Comparison of ENCODE assay signal across 15 mouse cellular contexts in genomic region chr16:91859203-91859602, GRCm38 (mm10).
"Had no signal": no experiment of that assay in that cellular context is flagged by ENCODE, and none has a peak within 500 bp of the region (broad histone marks: within the 10 kb centered on the region; RNA-seq: fewer than 3 reads in every experiment).

No protein-coding gene starts in this region.

- ATAC-seq: lung, postnatal 0 days had no signal

- H3K27ac ChIP-seq: left cerebral cortex, adult 2 months; limb, embryonic 10.5 days; liver, embryonic 15.5 days; neural tube, embryonic 12.5 days; stomach, embryonic 15.5 days had no signal

- H3K4me3 ChIP-seq: left cerebral cortex, adult 2 months; limb, embryonic 10.5 days; liver, embryonic 15.5 days; myocyte; neural tube, embryonic 12.5 days; stomach, embryonic 15.5 days had no signal

- DNase-seq: kidney, adult 9 months; kidney, postnatal 36 days; lung, adult 2 months; lung, postnatal 36 days; midbrain, embryonic 14.5 days; right cerebral cortex, postnatal 14 days; thymus, adult 2 months; thymus, postnatal 36 days had no signal
